ENCODE assay signal across 24 mouse cellular contexts in the genomic region with DNA sequence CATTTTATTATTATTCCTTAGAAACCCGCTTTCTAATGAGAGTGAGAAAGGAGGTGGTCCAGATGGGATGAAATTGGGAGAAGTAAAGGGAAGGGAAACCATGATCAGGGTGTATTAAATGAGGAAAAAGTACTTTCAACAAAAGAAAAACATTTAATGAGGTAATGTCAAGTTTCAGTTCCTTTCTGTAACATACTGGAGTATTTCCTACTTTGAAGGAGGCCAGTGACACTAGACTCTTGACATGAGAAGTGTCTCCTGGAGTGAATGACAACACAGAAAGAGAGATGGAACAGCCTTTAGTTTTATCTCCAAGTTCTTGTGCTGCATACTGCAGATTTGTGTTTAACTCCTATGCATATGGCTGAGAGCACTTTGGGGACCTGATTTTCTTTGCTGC.
A peak's percentile ranks its signal among the peaks of the same experiment; 100 is the strongest.
DNase-seq lines count a peak whose midpoint lies in the region; ATAC-seq and TF ChIP-seq lines count a peak whose summit lies in the region.
"Had no signal": no experiment of that assay in that cellular context is flagged by ENCODE, and none has a peak within 500 bp of the region (broad histone marks: within the 10 kb centered on the region; RNA-seq: fewer than 3 reads in every experiment).

No protein-coding gene starts in this region.

- in situ Hi-C loops in CH12.LX (cut with MboI; ENCODE audit: low pct_ligation_motif_present, low pct_unique_long_range_greater_than_20kb, low sequenced_read_pairs) = no loop called here

- intact Hi-C loops in heart, adult 2 months (cut with DNase I) = no loop called here

- H3K36me3 ChIP-seq in CH12.LX (replicated peaks in 1 of 2; ENCODE audit: control insufficient read depth in 1 of 2, insufficient read depth in 1 of 2, low read length in 1 of 2) = no peaks in the 10 kb centered on the region
- H3K36me3 ChIP-seq in heart, adult 2 months (ENCODE audit: control insufficient read depth, insufficient read depth, low read length) = no peaks in the 10 kb centered on the region
- H3K36me3 ChIP-seq: embryonic facial prominence, embryonic 13.5 days; embryonic facial prominence, embryonic 15.5 days; forebrain, embryonic 10.5 days; forebrain, embryonic 12.5 days had no signal

- no peak overlapping the region for H3K4me3 ChIP-seq in CH12.LX (replicated peaks in 1 of 3; ENCODE audit: low read depth in 2 of 3, low read length in 2 of 3, poor library complexity in 1 of 3)
- no peak overlapping the region for H3K4me3 ChIP-seq in heart, adult 2 months
- H3K4me3 ChIP-seq: embryonic facial prominence, embryonic 13.5 days; embryonic facial prominence, embryonic 15.5 days; erythroblast, embryonic 14.5 days; forebrain, embryonic 10.5 days; forebrain, embryonic 12.5 days had no signal

- TF ChIP-seq RAD21 in CH12.LX (IDR thresholded peaks at IDR 0.05; ENCODE audit: low read depth, low read length) = no peak

- DNase-seq in CH12.LX (ENCODE audit: extremely low read depth) = no peak
- no peak for DNase-seq in heart, adult 2 months
- no peak for DNase-seq in right cerebral cortex, postnatal 4 days
- DNase-seq in heart, adult 11 months = no peak
- DNase-seq: adrenal gland, adult 2 months; adrenal gland, postnatal 14 days; adrenal gland, postnatal 36 days; B cell, adult 2 months; cerebellum, adult 11-12 months; cerebellum, adult 2 months; cerebellum, adult 9-10 months; cerebellum, postnatal 10 days; cerebellum, postnatal 25 days; embryo, embryonic 11 days had no signal

- TF ChIP-seq CTCF in CH12.LX (conservative IDR thresholded peaks at IDR 0.05 in 1 of 2, IDR thresholded peaks at IDR 0.05 in 1 of 2; ENCODE audit: low read depth in 2 of 2, low read length in 2 of 2) = no peak
- no peak for TF ChIP-seq CTCF in heart, adult 2 months (IDR thresholded peaks at IDR 0.05)

- no peak overlapping the region for H3K9ac ChIP-seq in CH12.LX (ENCODE audit: insufficient read depth, low read depth)
- H3K9ac ChIP-seq in heart, adult 2 months (ENCODE audit: low read depth, low read length) = no peak overlapping the region
- H3K9ac ChIP-seq: embryonic facial prominence, embryonic 13.5 days; embryonic facial prominence, embryonic 15.5 days; forebrain, embryonic 12.5 days had no signal

- no peak for TF ChIP-seq POLR2A in CH12.LX (IDR thresholded peaks at IDR 0.05; ENCODE audit: low read depth, low read length)
- no peak for TF ChIP-seq POLR2A in heart, adult 2 months (IDR thresholded peaks at IDR 0.05; ENCODE audit: insufficient read depth, low read depth, low read length)

- no peak overlapping the region for H3K4me2 ChIP-seq in CH12.LX (ENCODE audit: insufficient read depth, low read depth, poor library complexity, severe bottlenecking)
- H3K4me2 ChIP-seq: embryonic facial prominence, embryonic 13.5 days; embryonic facial prominence, embryonic 15.5 days; forebrain, embryonic 12.5 days had no signal

- H3K27ac ChIP-seq in CH12.LX (ENCODE audit: insufficient read depth, low read depth) = no peak overlapping the region
- no peak overlapping the region for H3K27ac ChIP-seq in heart, adult 2 months
- H3K27ac ChIP-seq: embryonic facial prominence, embryonic 13.5 days; embryonic facial prominence, embryonic 15.5 days; forebrain, embryonic 10.5 days; forebrain, embryonic 12.5 days had no signal

- peak; percentile 67 for ATAC-seq in granulocyte monocyte progenitor cell, adult 5-6 weeks (replicated peaks; ENCODE audit: poor library complexity, severe bottlenecking)
- peak; percentile 64 for ATAC-seq in megakaryocyte progenitor cell, adult 5-6 weeks (replicated peaks; ENCODE audit: poor library complexity)
- ATAC-seq: CD4-positive, CD25-positive, alpha-beta regulatory T cell, adult 4 months; forebrain, embryonic 14.5 days; forebrain, embryonic 16.5 days had no signal

- peak; percentile 65; the same call in 1 of the 2 replicates for TF ChIP-seq EP300 in CH12.LX (IDR thresholded peaks at IDR 0.05; ENCODE audit: low read length)
- no peak for TF ChIP-seq EP300 in heart, adult 2 months (IDR thresholded peaks at IDR 0.05; ENCODE audit: insufficient read depth, low read depth, low read length)

- H3K4me1 ChIP-seq in CH12.LX (ENCODE audit: control insufficient read depth in 1 of 2, insufficient read depth in 2 of 2) = peaks cover 0 to 19% of the 10 kb centered on the region in 2 experiments; a peak in 2 of 4 replicates
- H3K4me1 ChIP-seq in heart, adult 2 months (ENCODE audit: control insufficient read depth, insufficient read depth, low read length) = no peaks in the 10 kb centered on the region
- H3K4me1 ChIP-seq: embryonic facial prominence, embryonic 13.5 days; embryonic facial prominence, embryonic 15.5 days; forebrain, embryonic 10.5 days; forebrain, embryonic 12.5 days had no signal

- no peaks in the 10 kb centered on the region for H3K9me3 ChIP-seq in CH12.LX (replicated peaks; ENCODE audit: low read length)
- H3K9me3 ChIP-seq: embryonic facial prominence, embryonic 13.5 days; embryonic facial prominence, embryonic 15.5 days; forebrain, embryonic 10.5 days; forebrain, embryonic 12.5 days had no signal

- dilution Hi-C loops in CH12.LX (cut with MboI; ENCODE audit: extremely low pct_ligation_motif_present, extremely low pct_unique_long_range_greater_than_20kb, low sequenced_read_pairs) = no loop called here

- 95% methylated on average over 1 of the region's 1 CpGs for WGBS in heart, adult 2 months

- no peaks in the 10 kb centered on the region for H3K79me2 ChIP-seq in CH12.LX (replicated peaks; ENCODE audit: control insufficient read depth, extremely low read depth, insufficient read depth, poor library complexity, severe bottlenecking)
- H3K79me2 ChIP-seq in heart, adult 2 months (replicated peaks; ENCODE audit: control insufficient read depth, insufficient read depth, low read length) = no peaks in the 10 kb centered on the region; the same call in 1 of the 2 replicates

- no peaks in the 10 kb centered on the region for H3K27me3 ChIP-seq in CH12.LX (replicated peaks)
- H3K27me3 ChIP-seq in heart, adult 2 months (ENCODE audit: control insufficient read depth, insufficient read depth, low read length) = no peaks in the 10 kb centered on the region
- H3K27me3 ChIP-seq: embryonic facial prominence, embryonic 13.5 days; embryonic facial prominence, embryonic 15.5 days; forebrain, embryonic 12.5 days had no signal

TF ChIP-seq in CH12.LX, 34 proteins besides CTCF, POLR2A, EP300 and RAD21:
- TF ChIP-seq MEF2A (IDR thresholded peaks at IDR 0.05; ENCODE audit: borderline replicate concordance, low read depth, low read length) = no peak
- TF ChIP-seq IRF4 (IDR thresholded peaks at IDR 0.05; ENCODE audit: low read depth, low read length) = peak; percentile 69
- no peak for TF ChIP-seq ZKSCAN1 (IDR thresholded peaks at IDR 0.05; ENCODE audit: borderline replicate concordance, low read depth, low read length)
- peak; percentile 31; the same call in 1 of the 2 replicates for TF ChIP-seq JUN (IDR thresholded peaks at IDR 0.05; ENCODE audit: insufficient read depth, low read depth, low read length)
- TF ChIP-seq ELF1 (IDR thresholded peaks at IDR 0.05; ENCODE audit: low read depth, low read length) = no peak
